Mouse (Mus musculus) duodenum, adult 2 months (tissue): ENCODE data around the gene Nckap5. TPM values are rescaled to one million over a fixed set of nuclear protein-coding genes. Genes with fewer than 3 reads are reported as not detected.

Source experiments
- polyA plus RNA-seq: library from polyadenylated mRNA; depleted of rRNA; stranded (reverse); fragments of >200 nt; gene quantifications from 2 replicates; pipeline ENCODE4 v1.2.3, GENCODE M21; 2012; ENCODE audit warnings: low replicate concordance; rRNA removed

Nckap5 gene
- 2.3 and 3.8 TPM in 2 replicates for polyA plus RNA-seq

DNA sequence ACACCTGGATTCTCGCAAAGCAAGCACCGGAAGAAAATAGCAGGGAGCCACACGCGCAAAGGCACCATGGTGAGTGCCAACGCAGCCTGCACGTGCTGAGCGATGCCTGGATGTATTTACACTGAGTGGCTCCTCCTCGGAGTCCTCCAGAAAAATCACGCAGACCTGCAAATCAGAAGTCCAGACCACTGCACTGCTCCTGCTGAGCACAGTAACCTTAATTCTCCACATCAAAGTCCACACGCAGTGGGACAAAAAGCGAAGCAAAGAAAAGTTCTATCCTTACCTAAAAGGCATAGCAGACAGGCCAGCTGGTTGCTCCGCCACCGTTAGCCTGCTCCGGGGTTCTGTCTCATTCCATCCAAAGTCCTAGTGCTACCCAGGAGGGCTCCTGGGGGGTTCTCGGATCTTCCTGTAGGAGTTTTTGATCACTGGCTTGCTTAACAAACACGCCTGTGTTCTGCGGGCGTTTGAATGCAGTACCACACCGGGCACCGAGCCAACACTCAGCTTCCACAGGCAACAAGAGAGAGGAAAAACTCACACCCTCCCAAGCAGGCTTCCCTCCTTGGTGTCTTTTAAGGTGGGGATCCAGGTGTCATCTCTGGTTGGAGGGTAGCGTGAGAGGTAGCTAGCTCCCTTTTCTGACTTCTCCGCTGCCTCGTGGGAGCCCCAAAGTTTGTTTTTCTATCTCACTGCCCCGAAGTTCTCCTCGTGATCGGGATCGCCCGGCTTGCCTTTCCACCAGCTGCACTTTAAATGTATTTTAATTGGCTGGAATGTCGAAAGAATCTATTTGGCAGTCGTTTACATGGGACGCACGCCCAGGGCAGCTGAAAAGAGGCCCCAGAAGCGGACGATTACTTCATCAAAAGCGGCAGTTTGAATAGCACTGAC is at the start of gene Nckap5:
Gene Nckap5, minus strand, starts transcription at position 769 of the 897 bp plus-strand sequence.

DNA sequence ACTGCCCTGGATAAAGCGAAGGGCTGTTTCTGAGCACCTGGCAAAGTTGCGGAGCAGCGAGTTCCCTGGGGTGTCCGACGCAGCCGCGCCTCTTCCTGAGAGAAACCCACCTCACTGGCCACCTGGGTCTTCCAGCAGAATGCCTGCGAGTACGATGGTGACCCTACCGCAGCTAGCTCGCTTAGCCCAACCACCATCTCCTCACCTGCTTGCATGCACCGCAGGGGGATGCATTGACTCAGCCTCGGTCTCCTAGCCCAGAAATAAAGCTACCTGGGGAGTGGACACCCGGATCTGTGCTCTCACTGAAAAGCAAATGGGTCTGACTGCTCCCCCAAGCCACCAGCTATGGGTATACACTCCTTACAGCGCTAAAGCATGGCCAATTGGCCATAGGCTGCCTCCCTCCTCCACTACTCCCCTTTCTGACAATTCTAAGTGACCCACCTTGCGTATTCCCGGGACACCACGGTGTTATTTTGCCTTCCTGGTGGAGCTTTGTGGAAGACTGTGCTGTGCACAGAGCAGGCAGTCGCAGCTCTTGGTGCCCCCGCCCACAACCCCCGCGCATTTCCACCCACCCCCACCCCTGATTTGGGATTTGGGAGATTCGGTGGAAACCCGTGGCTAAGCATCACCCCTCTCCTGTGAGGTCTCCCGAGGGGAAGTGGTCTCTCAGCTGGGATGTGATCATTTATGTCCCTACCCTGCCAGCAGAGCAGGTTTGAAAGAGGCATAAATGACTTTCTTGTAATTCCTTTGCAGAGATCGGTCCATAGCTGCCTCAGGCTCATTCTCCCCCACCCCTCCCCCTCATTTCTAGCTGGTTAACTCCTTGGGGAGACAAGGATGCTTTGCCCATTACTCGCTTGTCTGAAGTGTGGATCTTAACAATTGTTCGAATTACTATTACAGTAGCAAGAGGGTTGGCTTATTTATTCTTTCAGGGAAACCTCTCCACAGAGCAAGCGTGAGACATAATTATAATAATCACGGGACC is 917.7 kb downstream of the Nckap5 start, which contains the start of gene Lypd1:
Gene Lypd1, minus strand, starts transcription at position 501 of the 1,000 bp plus-strand sequence.

